Mouse (Mus musculus): ENCODE data around the gene Cacna1c. TPM values are rescaled to one million over a fixed set of nuclear protein-coding genes. Genes with fewer than 3 reads are reported as not detected.

Gene Cacna1c
- polyA plus RNA-seq, 1 experiment from 2014 or later: 0.30 TPM

DNA sequence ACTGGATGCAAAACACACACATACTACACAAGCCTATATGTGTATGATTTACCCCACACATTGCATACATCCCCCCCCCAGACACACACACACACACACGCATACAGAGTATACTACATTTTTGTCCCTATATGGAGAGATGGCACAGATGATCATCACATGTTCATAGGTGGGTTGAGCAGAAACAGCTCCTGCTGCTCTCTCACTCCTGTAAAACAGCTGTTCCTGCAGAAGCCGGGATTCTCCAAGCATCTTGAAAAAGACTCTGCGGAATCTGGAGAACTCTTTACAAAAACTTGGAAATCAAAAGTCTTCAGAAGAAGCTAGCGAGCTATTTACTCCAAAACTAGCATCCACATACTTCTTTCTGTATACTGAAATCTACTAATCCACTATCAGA is 63.4 kb downstream of the Cacna1c start:
- WGBS (ENCODE audit: insufficient replicate concordance): 65% methylated on average over 4 of the region's 4 CpGs
- Histone ChIP-seq H3K9ac (ENCODE audit: low read depth, low read length) (no peak overlapping the region), H3K4me1 (ENCODE audit: control insufficient read depth, low read depth, low read length) (no peaks in the 10 kb centered on the region)

DNA sequence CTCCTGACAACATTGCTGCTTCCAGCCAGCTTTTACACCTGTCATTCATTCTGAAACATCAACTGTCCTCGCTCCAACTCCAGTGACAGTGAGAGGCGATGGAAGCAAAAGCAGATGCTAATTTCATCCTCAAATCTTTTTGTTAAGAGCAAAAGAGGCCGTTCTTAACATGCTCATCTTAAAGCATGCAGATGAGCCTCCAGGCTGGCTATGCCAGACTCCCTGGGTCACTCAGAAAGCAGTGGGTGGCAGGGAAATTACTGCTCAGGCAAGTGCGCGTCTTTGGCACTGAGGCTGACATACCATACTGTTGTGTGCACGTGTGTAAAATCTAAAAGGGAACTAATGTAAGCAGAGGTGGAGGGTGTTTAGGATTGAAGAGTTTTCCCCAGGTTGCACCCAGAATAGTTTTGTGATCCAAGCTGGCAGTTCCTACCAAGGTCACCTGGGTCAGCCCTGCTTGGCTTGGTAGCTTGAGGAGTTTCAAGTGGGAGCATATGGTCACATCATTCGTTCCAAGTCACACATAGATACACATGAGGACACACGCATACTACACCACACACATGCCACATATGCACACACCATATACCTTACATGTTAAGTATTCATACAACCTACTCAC is 64.0 kb downstream of the Cacna1c start:
- H3K9ac ChIP-seq (ENCODE audit: low read depth, low read length): no peak overlapping the region
- H3K4me2 ChIP-seq (ENCODE audit: low read depth, low read length): no peak overlapping the region
- 76% methylated on average over 8 of the region's 8 CpGs for WGBS (ENCODE audit: insufficient replicate concordance)
- no peaks in the 10 kb centered on the region for H3K4me1 ChIP-seq (ENCODE audit: control insufficient read depth, low read depth, low read length)
- H3K27ac ChIP-seq (ENCODE audit: low read length): no peak overlapping the region
- no peak overlapping the region for H3K4me3 ChIP-seq (ENCODE audit: low read depth, low read length)
- H3K27me3 ChIP-seq (ENCODE audit: control insufficient read depth, insufficient read depth, low read depth, low read length): no peaks in the 10 kb centered on the region
- H3K36me3 ChIP-seq (ENCODE audit: control insufficient read depth, insufficient read depth): no peaks in the 10 kb centered on the region
- ATAC-seq (ENCODE audit: low read depth): no peak
- H3K9me3 ChIP-seq (replicated peaks; ENCODE audit: control insufficient read depth, low read length): no peaks in the 10 kb centered on the region

More for the DNA sequence above, 63.4 kb downstream of the Cacna1c start:
- Histone ChIP-seq H3K27me3 (ENCODE audit: control insufficient read depth, insufficient read depth, low read depth, low read length) (no peaks in the 10 kb centered on the region), H3K4me3 (ENCODE audit: low read depth, low read length) (no peak overlapping the region), H3K4me2 (ENCODE audit: low read depth, low read length) (no peak overlapping the region), H3K9me3 (replicated peaks; ENCODE audit: control insufficient read depth, low read length) (no peaks in the 10 kb centered on the region), H3K27ac (ENCODE audit: low read length) (no peak overlapping the region), H3K36me3 (ENCODE audit: control insufficient read depth, insufficient read depth) (no peaks in the 10 kb centered on the region)
- ATAC-seq (ENCODE audit: low read depth): no peak

DNA sequence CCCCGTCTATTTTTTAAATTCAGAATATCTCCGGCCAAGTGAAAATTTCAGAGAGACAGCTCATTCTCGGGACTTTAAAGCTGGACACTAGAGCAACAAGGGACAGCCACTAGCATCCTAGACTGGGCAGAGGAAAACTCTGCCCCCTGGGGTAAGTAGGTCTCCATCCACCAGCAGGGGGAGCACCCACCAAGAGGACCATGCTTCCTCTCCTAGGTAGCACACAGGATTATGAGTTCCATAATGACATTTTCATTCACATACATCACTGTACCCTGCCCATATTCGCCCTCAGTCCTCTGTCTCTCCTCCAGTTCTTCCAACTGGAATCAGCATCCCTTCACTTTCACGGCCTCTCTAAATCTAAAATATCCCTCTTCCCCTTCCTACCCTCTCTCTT is 66.6 kb downstream of the Cacna1c start:
- Histone ChIP-seq H3K4me2 (ENCODE audit: low read depth, low read length) (no peak overlapping the region), H3K36me3 (ENCODE audit: control insufficient read depth, insufficient read depth) (no peaks in the 10 kb centered on the region), H3K9ac (ENCODE audit: low read depth, low read length) (no peak overlapping the region), H3K4me3 (ENCODE audit: low read depth, low read length) (no peak overlapping the region), H3K27ac (ENCODE audit: low read length) (no peak overlapping the region), H3K27me3 (ENCODE audit: control insufficient read depth, insufficient read depth, low read depth, low read length) (no peaks in the 10 kb centered on the region), H3K9me3 (replicated peaks; ENCODE audit: control insufficient read depth, low read length) (no peaks in the 10 kb centered on the region), H3K4me1 (ENCODE audit: control insufficient read depth, low read depth, low read length) (no peaks in the 10 kb centered on the region)
- 47% methylated on average over 5 of the region's 5 CpGs for WGBS (ENCODE audit: insufficient replicate concordance)
- ATAC-seq (ENCODE audit: low read depth): no peak

DNA sequence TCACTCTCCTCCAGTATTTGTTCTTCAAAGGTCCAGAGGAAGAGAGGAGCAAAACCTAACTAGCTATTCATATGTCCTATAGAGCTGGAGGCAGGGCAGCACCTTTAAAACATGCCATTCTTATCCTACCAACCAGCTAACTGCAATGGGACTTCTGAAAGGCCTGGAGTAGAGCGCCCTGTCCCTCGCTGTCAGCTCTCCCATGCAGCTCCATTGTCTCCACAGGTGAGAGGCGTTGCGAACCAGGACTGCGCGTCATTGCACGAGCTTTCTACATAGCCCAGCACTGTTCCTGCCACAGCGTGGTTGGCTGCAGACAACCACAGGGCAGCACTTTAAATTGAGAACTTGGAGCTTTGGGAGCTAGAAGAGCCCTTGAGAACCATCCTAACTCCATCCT is 67.7 kb downstream of the Cacna1c start:
- Histone ChIP-seq H3K9me3 (replicated peaks; ENCODE audit: control insufficient read depth, low read length) (no peaks in the 10 kb centered on the region), H3K4me2 (ENCODE audit: low read depth, low read length) (no peak overlapping the region), H3K27me3 (ENCODE audit: control insufficient read depth, insufficient read depth, low read depth, low read length) (no peaks in the 10 kb centered on the region), H3K4me1 (ENCODE audit: control insufficient read depth, low read depth, low read length) (no peaks in the 10 kb centered on the region), H3K27ac (ENCODE audit: low read length) (no peak overlapping the region), H3K9ac (ENCODE audit: low read depth, low read length) (no peak overlapping the region), H3K36me3 (ENCODE audit: control insufficient read depth, insufficient read depth) (no peaks in the 10 kb centered on the region), H3K4me3 (ENCODE audit: low read depth, low read length) (no peak overlapping the region)
- no peak for ATAC-seq (ENCODE audit: low read depth)
- WGBS (ENCODE audit: insufficient replicate concordance): 68% methylated on average over 8 of the region's 8 CpGs

DNA sequence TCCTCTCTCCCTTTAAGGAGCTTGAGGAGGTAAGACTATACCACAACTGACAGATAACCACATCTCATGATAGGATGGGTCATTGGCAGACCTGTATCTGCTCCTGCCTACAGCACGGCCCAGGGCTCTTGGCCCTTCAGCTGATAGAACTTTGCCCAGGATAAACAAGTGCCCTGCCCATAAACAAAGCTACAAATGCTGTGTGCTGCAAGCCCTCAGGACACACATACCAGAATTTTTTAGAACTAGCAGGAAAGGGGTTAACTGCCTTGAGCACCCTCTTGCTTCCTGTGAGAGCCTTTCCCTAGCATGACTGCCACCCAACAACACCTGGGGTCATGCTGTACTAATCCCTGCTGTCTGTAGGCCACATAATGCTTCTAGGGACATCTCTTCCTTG is 68.1 kb downstream of the Cacna1c start:
- Histone ChIP-seq H3K9me3 (replicated peaks; ENCODE audit: control insufficient read depth, low read length) (no peaks in the 10 kb centered on the region), H3K4me3 (ENCODE audit: low read depth, low read length) (no peak overlapping the region), H3K4me1 (ENCODE audit: control insufficient read depth, low read depth, low read length) (no peaks in the 10 kb centered on the region), H3K4me2 (ENCODE audit: low read depth, low read length) (no peak overlapping the region), H3K9ac (ENCODE audit: low read depth, low read length) (no peak overlapping the region), H3K36me3 (ENCODE audit: control insufficient read depth, insufficient read depth) (no peaks in the 10 kb centered on the region), H3K27ac (ENCODE audit: low read length) (no peak overlapping the region), H3K27me3 (ENCODE audit: control insufficient read depth, insufficient read depth, low read depth, low read length) (no peaks in the 10 kb centered on the region)
- 56% methylated on average over 1 of the region's 1 CpGs for WGBS (ENCODE audit: insufficient replicate concordance)
- no peak for ATAC-seq (ENCODE audit: low read depth)

DNA sequence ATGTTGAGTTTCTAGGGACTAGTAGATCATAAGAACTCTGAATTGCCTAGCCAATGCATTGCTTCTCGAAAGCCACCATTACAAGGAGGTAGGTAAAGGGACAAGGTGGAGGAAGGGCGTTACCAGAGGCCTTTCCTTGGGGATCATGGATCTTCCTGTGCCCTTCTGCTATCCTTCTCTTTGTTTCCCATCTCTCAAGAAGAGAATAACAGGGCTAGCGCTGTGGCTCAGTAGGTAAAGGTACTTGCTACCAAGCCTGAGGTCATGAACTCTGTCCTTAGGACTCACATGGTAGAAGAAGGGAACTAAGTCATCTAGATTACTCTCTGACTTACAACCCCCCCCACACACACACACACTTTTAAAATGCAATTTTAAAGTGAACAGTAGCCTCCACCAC is 69.2 kb downstream of the Cacna1c start:
- no peak overlapping the region for H3K27ac ChIP-seq (ENCODE audit: low read length)
- H3K36me3 ChIP-seq (ENCODE audit: control insufficient read depth, insufficient read depth): no peaks in the 10 kb centered on the region
- H3K4me2 ChIP-seq (ENCODE audit: low read depth, low read length): no peak overlapping the region
- H3K27me3 ChIP-seq (ENCODE audit: control insufficient read depth, insufficient read depth, low read depth, low read length): no peaks in the 10 kb centered on the region
- H3K4me3 ChIP-seq (ENCODE audit: low read depth, low read length): no peak overlapping the region
- H3K9me3 ChIP-seq (replicated peaks; ENCODE audit: control insufficient read depth, low read length): no peaks in the 10 kb centered on the region
- no peak overlapping the region for H3K9ac ChIP-seq (ENCODE audit: low read depth, low read length)
- ATAC-seq (ENCODE audit: low read depth): no peak
- WGBS (ENCODE audit: insufficient replicate concordance): 61% methylated on average over 3 of the region's 3 CpGs
- no peaks in the 10 kb centered on the region for H3K4me1 ChIP-seq (ENCODE audit: control insufficient read depth, low read depth, low read length)

DNA sequence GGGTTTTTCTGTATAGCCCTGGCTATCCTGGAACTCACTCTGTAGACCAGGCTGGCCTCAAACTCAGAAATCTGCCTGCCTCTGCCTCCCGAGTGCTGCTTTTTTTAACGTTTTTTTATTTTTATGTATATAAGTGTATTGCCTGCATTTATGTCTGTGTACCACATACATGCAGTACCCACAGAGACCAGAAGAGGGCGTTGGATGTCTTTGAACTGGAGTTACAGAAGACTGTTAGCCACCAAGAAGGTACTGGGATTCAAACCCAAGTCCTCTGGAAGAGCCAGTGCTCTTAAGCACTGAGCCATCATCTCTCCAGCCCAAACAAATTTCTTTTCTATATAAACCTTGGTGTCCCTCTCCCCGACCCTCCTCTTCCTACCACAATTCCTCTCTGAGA is 77.8 kb downstream of the Cacna1c start:
- Histone ChIP-seq H3K9ac (ENCODE audit: low read depth, low read length) (no peak overlapping the region), H3K27me3 (ENCODE audit: control insufficient read depth, insufficient read depth, low read depth, low read length) (no peaks in the 10 kb centered on the region), H3K27ac (ENCODE audit: low read length) (no peak overlapping the region), H3K4me3 (ENCODE audit: low read depth, low read length) (no peak overlapping the region), H3K4me1 (ENCODE audit: control insufficient read depth, low read depth, low read length) (no peaks in the 10 kb centered on the region), H3K4me2 (ENCODE audit: low read depth, low read length) (no peak overlapping the region), H3K9me3 (replicated peaks; ENCODE audit: control insufficient read depth, low read length) (no peaks in the 10 kb centered on the region), H3K36me3 (ENCODE audit: control insufficient read depth, insufficient read depth) (no peaks in the 10 kb centered on the region)
- ATAC-seq (ENCODE audit: low read depth): no peak
- WGBS (ENCODE audit: insufficient replicate concordance): 45% methylated on average over 4 of the region's 4 CpGs

DNA sequence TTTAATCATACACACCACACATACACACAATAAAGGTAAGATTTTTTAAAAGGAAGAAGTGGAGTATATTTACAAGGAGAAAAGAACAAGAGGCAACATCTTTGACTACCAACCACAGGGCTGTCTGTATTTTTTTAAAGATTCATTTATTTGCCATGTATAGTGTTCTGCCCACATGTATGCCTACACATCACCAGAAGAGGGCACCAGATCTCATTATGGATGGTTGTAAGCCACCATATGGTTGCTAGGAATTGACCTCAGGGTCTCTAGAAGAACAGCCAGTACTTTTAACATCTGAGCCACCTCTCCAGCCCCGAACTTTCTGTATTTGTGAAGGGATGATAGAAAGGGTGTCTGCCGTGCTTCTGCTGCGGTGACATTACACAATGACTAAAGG is 79.9 kb downstream of the Cacna1c start:
- no peak overlapping the region for H3K27ac ChIP-seq (ENCODE audit: low read length)
- H3K4me3 ChIP-seq (ENCODE audit: low read depth, low read length): no peak overlapping the region
- H3K27me3 ChIP-seq (ENCODE audit: control insufficient read depth, insufficient read depth, low read depth, low read length): peaks cover 8% of the 10 kb centered on the region
- no peaks in the 10 kb centered on the region for H3K9me3 ChIP-seq (replicated peaks; ENCODE audit: control insufficient read depth, low read length)
- no peaks in the 10 kb centered on the region for H3K4me1 ChIP-seq (ENCODE audit: control insufficient read depth, low read depth, low read length)
- no peak for ATAC-seq (ENCODE audit: low read depth)
- 57% methylated on average over 3 of the region's 3 CpGs for WGBS (ENCODE audit: insufficient replicate concordance)
- no peak overlapping the region for H3K4me2 ChIP-seq (ENCODE audit: low read depth, low read length)
- H3K9ac ChIP-seq (ENCODE audit: low read depth, low read length): no peak overlapping the region
- H3K36me3 ChIP-seq (ENCODE audit: control insufficient read depth, insufficient read depth): no peaks in the 10 kb centered on the region

DNA sequence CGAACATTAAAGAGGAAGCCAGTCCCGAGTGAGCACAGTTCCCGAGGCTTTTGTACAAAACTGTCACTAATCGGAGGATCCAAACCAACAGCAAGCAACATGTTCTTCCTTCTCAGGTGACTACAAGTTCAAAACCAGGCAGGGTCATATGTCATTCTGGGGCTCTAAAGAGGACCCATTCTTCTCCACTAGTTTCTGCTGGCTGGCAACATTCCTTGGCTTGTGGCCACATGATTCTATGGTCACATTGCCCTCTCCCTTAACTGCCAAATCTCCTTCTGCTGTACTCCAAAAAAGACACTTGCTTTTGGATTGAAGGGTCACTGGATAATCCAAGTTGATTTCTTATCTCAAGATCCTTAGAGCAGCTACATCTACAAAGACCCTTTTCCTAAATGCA is 82.9 kb downstream of the Cacna1c start:
- no peak overlapping the region for H3K27ac ChIP-seq (ENCODE audit: low read length)
- ATAC-seq (ENCODE audit: low read depth): no peak
- peaks cover 29% of the 10 kb centered on the region for H3K27me3 ChIP-seq (ENCODE audit: control insufficient read depth, insufficient read depth, low read depth, low read length)
- H3K4me2 ChIP-seq (ENCODE audit: low read depth, low read length): no peak overlapping the region
- no peak overlapping the region for H3K4me3 ChIP-seq (ENCODE audit: low read depth, low read length)
- 61% methylated on average over 4 of the region's 4 CpGs for WGBS (ENCODE audit: insufficient replicate concordance)
- H3K9me3 ChIP-seq (replicated peaks; ENCODE audit: control insufficient read depth, low read length): no peaks in the 10 kb centered on the region
- no peaks in the 10 kb centered on the region; the same call in 1 of the 2 replicates for H3K4me1 ChIP-seq (ENCODE audit: control insufficient read depth, low read depth, low read length)
- no peaks in the 10 kb centered on the region for H3K36me3 ChIP-seq (ENCODE audit: control insufficient read depth, insufficient read depth)
- no peak overlapping the region for H3K9ac ChIP-seq (ENCODE audit: low read depth, low read length)

Data from liver, embryonic 16.5 days (tissue).